Mouse (Mus musculus): Measurements from ENCODE around the gene Atg3. TPM values are rescaled to one million over a fixed set of nuclear protein-coding genes. Genes with fewer than 3 reads are reported as not detected.

Atg3 gene
- polyA plus RNA-seq, 1 experiment from 2014 or later, result 38.4 TPM

DNA sequence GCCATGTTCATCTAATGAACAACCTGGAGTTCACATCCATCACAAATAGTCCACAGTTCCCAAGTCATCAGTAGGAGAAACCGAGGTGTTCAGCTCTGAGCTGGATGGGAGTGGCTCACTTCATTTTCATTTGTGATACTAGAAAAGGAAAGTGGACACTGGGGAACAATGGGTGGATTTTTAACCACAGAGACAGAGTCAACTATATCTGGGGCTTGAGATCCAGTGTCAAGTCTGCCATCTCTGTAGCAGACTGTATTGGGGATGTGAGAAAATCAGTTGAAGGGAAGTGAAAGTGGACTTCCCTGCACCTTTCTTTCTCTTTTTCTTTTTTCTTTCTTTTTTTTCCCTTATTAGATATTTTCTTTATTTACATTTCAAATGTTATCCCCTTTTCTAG, 68.4 kb downstream of the Atg3 start:
- Histone ChIP-seq H3K36me3 (ENCODE audit: insufficient read depth) (no peaks in the 10 kb centered on the region), H3K4me3 (ENCODE audit: low read depth, low read length) (no peak overlapping the region), H3K27me3 (ENCODE audit: insufficient read depth, low read length) (no peaks in the 10 kb centered on the region), H3K9ac (no peak overlapping the region), H3K9me3 (ENCODE audit: low read depth, low read length) (no peaks in the 10 kb centered on the region), H3K27ac (ENCODE audit: low read depth) (no peak overlapping the region), H3K4me1 (ENCODE audit: insufficient read depth) (no peaks in the 10 kb centered on the region), H3K4me2 (no peak overlapping the region)
- no peak for TF ChIP-seq CTCF (IDR thresholded peaks at IDR 0.05; ENCODE audit: low read depth)
- ATAC-seq (ENCODE audit: insufficient read depth), result no peak
- no peak for DNase-seq
- WGBS, result 70% methylated on average over 1 of the region's 1 CpGs

DNA sequence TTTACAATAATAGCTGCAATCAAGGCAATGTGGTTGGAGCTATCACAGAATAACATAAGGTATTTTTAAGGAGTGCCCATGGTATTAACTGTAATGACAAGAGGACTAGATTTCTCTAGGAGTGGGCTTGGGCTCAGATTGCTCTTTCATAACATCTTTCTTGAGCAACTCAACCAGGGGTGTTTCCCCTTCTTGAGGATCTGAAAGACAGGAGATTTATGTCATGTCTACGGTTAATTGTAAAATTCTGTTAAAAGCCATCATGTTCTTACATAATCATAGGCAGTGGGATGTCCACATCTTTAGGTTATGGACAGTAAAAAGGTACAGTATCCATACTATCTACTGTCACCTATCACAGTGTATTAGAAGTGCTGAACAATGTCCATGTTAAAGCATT, 72.7 kb downstream of the Atg3 start:
- 82% methylated on average over 1 of the region's 1 CpGs for WGBS
- no peak overlapping the region for H3K9ac ChIP-seq
- H3K27me3 ChIP-seq (ENCODE audit: insufficient read depth, low read length), result no peaks in the 10 kb centered on the region
- H3K9me3 ChIP-seq (ENCODE audit: low read depth, low read length), result no peaks in the 10 kb centered on the region
- no peaks in the 10 kb centered on the region for H3K4me1 ChIP-seq (ENCODE audit: insufficient read depth)
- no peak overlapping the region for H3K4me3 ChIP-seq (ENCODE audit: low read depth, low read length)
- DNase-seq (no peak), ATAC-seq (ENCODE audit: insufficient read depth) (no peak)
- H3K27ac ChIP-seq (ENCODE audit: low read depth), result no peak overlapping the region
- H3K4me2 ChIP-seq, result no peak overlapping the region
- H3K36me3 ChIP-seq (ENCODE audit: insufficient read depth), result no peaks in the 10 kb centered on the region
- no peak for TF ChIP-seq CTCF (IDR thresholded peaks at IDR 0.05; ENCODE audit: low read depth)

DNA sequence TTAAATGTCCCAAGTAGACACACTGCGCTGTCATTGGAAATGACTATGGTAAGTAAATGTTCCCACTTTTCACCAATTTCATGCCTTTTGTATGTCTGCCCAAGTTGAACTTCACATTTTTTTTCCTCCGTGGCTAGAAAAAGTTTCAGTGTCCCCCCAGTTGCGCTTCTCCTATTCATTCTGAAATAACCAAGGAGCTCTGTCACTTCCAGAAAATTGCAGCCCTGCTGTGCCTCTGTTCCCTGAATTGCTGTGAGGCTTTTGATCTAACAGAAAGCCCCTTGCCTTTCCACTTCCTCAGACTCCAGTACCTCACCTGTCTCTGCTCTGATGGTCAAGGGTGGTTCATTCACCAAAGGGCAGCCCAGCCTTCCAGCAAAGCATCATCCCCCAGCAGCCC, 74.4 kb downstream of the Atg3 start:
- Histone ChIP-seq H3K9me3 (ENCODE audit: low read depth, low read length) (no peaks in the 10 kb centered on the region), H3K4me3 (ENCODE audit: low read depth, low read length) (no peak overlapping the region), H3K27ac (ENCODE audit: low read depth) (no peak overlapping the region), H3K36me3 (ENCODE audit: insufficient read depth) (no peaks in the 10 kb centered on the region), H3K9ac (no peak overlapping the region), H3K4me1 (ENCODE audit: insufficient read depth) (no peaks in the 10 kb centered on the region), H3K4me2 (no peak overlapping the region), H3K27me3 (ENCODE audit: insufficient read depth, low read length) (no peaks in the 10 kb centered on the region)
- WGBS, result 82% methylated on average over 3 of the region's 3 CpGs
- TF ChIP-seq CTCF (IDR thresholded peaks at IDR 0.05; ENCODE audit: low read depth), result no peak
- DNase-seq (no peak), ATAC-seq (ENCODE audit: insufficient read depth) (no peak)

Other genes with a start within 250 kb of the Atg3 start
- gene Cd200r3, start 215.1 kb upstream of the Atg3 start, polyA plus RNA-seq (2014; fragmentation: Nextera tagmentation; extraction: Ambion mirVana), result 0.26 and 0.72 TPM in 2 replicates
- 71.1 and 72.0 TPM in 2 replicates for gene Ccdc80, start 65.4 kb upstream of the Atg3 start, polyA plus RNA-seq (2014; fragmentation: Nextera tagmentation; extraction: Ambion mirVana)
- gene Slc35a5, start 79 bp upstream of the Atg3 start, polyA plus RNA-seq (2014; fragmentation: Nextera tagmentation; extraction: Ambion mirVana), result 17.4 and 19.6 TPM in 2 replicates
- 0.13 TPM in 1 of 2 replicates, not detected in the other for gene Btla, start 65.5 kb downstream of the Atg3 start, polyA plus RNA-seq (2014; fragmentation: Nextera tagmentation; extraction: Ambion mirVana)